Mouse (Mus musculus) gastrocnemius, adult 2 months (tissue): ENCODE measurements around the gene Olfr1496. TPM values are rescaled to one million over a fixed set of nuclear protein-coding genes. Genes with fewer than 3 reads are reported as not detected.
"Not testable (repeated sequence)": the region's sequence is repeated elsewhere in the genome, so short reads cannot be mapped to it uniquely, and the experiment has no call there.

ENCODE experiments used
- DNase-seq: peaks from one replicate; pipeline ENCODE4 v3.0.0; 2022
- H3K27ac ChIP-seq: fragments of 200-600 bp; 2 replicates; pipeline ENCODE4 v1.8.1; 2022; ENCODE audit warnings: mild to moderate bottlenecking
- H3K4me3 ChIP-seq: fragments of 200-600 bp; 2 replicates; pipeline ENCODE4 v1.8.1; 2022; ENCODE audit warnings: mild to moderate bottlenecking, moderate library complexity
- CTCF ChIP-seq: fragments of 200-600 bp; IDR thresholded peaks from 2 replicates; pipeline ENCODE4 v1.8.1; 2022; ENCODE audit warnings: antibody characterized with exemption, mild to moderate bottlenecking, moderate library complexity
- intact Hi-C: fragments of 180-260 bp; cut with DNase I; formaldehyde crosslinking; loops from one replicate; pipeline ENCODE4 v1.15.1; 2025
- long read RNA-seq, 2 experiments: library from polyadenylated mRNA; stranded (forward); transcript quantifications; one replicate each; pipeline ENCODE4 v2.0.0; 2021
- total RNA-seq, 2 experiments: library from RNA; stranded (reverse); gene quantifications; 2 replicates each; pipeline ENCODE4 v1.2.3; 2021

The Olfr1496 gene
- total RNA-seq: not detected
- long read RNA-seq, experiment 1: 0 reads
- long read RNA-seq, experiment 2: 0 reads

DNA sequence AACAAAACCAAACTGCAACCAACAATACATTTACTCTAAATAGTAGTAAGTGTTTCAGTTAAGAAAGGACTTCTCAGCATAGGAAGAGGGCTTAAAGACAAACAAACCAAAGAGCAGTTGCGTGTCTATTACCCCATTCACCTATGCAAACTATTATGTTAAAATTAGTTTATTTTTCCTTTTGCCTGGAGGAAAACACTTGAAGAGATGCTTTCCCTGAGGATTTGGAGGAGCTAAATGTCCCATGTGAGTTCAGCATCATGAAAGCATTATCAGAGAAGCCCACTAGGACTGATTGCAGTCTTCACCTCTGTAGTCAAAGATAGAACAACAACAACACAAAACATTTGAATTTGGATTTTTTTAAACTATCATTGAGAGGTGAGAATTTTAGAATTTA lies at the start of gene Olfr1496:
TSS of gene Olfr1496 (plus strand) at position 301 of the 400 bp plus-strand sequence.
- no peak for TF ChIP-seq CTCF
- intact Hi-C loops: no loop called here
- Histone ChIP-seq H3K4me3 (no peak within 1 kb of the TSS), H3K27ac (no peak within 1 kb of the TSS)
- DNase-seq: no peak

DNA sequence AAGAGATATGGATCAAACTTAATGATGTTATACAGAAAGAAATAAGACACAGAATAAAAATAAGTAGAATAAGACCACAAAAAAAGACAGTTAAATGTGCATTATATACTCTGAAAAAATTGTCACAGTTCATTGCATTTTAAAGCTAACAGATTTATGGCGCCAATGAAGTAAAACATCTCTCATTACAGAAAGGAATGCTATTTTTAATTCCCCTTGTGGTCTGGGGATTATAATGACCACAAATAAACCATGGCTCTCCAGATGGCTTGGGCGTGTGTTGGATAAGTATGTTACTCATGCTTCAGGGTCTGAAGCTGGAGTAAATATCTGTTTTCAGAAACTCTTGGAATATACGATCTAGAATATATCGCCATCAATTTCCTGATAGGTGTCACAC lies 38.2 kb upstream of the Olfr1496 start, which contains the start of gene Olfr1494:
TSS of gene Olfr1494 (plus strand) at position 301 of the 400 bp plus-strand sequence.
- Histone ChIP-seq H3K27ac (no peak within 1 kb of the TSS), H3K4me3 (no peak within 1 kb of the TSS)
- intact Hi-C loops: no loop called here
- DNase-seq: no peak
- TF ChIP-seq CTCF: no peak

DNA sequence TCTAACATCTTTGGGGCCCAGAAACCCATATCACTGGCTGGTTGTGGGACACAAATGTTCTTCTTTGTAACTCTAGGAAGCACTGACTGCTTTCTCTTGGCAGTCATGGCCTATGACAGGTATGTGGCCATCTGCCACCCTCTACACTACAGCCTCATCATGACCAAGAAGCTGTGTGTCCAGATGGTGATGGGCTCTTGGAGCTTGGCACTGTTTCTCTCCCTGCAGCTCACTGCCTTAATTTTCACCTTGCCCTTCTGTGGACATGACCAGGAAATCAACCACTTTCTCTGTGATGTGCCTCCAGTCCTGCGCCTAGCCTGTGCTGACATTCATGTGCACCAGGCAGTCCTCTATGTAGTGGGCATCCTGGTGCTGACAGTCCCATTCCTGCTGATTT lies 28.3 kb upstream of the Olfr1496 start:
- no peak for TF ChIP-seq CTCF
- H3K4me3 ChIP-seq: no peak overlapping the region
- intact Hi-C loops: no loop called here
- no peak for DNase-seq
- no peak overlapping the region for H3K27ac ChIP-seq

DNA sequence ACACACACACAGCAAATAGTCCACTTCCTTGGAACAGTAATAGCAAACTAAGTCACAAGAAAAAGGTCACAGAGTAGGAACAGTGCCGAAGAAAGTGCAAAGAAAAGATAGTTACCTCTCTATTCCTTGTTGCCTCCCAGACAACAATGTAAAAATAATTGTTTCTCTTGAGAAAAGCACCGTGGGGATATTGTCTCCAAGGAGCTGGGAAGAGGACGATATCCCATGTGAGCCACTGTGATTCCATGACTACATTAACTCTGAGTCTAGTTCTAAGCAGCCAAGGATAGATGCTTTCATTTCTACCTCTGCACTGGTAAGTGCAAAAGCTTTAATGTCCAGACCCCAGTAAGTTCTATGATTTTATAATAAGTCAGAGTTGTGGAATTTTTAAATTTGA lies 13.4 kb upstream of the Olfr1496 start, which contains the start of gene Olfr1495:
TSS of gene Olfr1495 (plus strand) at position 301 of the 400 bp plus-strand sequence.
- Histone ChIP-seq H3K4me3 (no peak within 1 kb of the TSS), H3K27ac (no peak within 1 kb of the TSS)
- intact Hi-C loops: no loop called here
- no peak for TF ChIP-seq CTCF
- DNase-seq: no peak

DNA sequence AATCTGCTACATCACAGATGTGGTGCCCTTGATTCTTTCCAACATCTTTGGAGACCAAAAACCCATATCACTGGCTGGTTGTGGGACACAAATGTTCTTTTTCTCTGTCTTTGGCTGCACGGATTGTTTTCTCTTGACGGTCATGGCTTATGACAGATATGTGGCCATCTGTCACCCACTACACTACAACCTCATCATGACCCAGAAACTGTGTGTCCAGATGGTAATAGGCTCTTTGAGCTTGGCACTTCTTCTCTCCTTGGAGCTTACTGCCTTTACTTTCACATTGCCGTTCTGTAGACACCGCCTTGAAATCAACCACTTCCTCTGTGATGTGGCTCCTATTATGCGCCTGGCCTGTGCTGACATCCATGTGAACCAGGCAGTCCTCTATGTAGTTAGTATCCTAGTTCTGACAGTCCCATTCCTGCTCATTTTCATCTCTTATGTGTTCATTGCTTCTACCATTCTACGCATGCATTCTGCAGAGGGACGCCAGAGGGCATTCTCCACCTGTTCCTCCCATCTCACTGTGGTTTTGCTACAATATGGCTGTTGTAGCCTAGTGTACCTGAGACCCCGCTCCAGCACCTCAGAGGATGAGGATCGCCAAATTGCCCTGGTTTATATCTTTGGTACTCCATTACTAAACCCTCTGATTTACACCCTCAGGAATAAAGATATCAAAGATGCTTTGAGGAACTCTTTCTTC lies 9.0 kb upstream of the Olfr1496 start:
- DNase-seq: no peak
- intact Hi-C loops: no loop called here
- TF ChIP-seq CTCF: no peak
- H3K27ac ChIP-seq: no peak overlapping the region
- no peak overlapping the region for H3K4me3 ChIP-seq

DNA sequence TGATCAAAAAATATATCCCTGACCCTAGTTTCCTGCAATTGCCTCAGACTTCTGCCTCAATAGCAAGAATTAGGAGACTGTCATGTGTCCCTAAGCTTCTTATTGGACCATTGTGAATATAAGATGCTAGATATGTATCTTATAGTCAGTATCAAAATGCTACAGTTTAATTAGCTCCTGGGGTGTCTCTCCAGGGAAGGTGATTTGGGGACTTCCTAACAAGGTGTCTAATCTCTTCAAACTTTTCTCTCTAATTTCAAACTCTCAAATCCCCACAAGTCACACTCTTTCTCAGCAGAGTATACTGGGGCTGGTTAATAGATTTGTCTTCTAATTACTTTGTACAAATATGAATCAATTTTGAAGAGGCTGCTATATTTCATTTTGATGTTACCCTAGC lies 20.4 kb downstream of the Olfr1496 start, which contains the start of gene Olfr1497:
TSS of gene Olfr1497 (minus strand) at position 101 of the 400 bp plus-strand sequence.
- Histone ChIP-seq H3K27ac (no peak within 1 kb of the TSS), H3K4me3 (no peak within 1 kb of the TSS)
- no peak for DNase-seq
- intact Hi-C loops: no loop called here
- no peak for TF ChIP-seq CTCF

DNA sequence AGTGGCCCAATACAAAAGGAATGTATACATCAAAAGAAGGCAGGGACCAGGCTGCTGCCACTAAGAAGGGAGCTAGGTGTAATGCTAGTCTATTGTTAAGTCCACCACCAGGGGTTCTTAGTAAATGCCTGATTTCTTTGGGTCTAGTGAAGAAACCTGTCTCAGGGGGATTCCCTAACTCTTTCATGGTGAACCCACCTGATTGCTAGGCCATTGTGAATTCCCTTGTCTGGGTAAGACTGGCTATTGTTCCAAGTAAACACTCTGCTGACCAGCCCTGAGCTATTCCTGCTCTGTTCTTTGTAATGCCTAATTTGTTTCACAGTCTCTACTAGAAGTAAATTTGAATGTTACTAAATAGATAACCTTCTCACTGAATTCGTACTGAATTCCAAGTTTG lies 27.8 kb downstream of the Olfr1496 start:
- H3K4me3 ChIP-seq, DNase-seq, intact Hi-C loops, H3K27ac ChIP-seq: not testable (repeated sequence)

DNA sequence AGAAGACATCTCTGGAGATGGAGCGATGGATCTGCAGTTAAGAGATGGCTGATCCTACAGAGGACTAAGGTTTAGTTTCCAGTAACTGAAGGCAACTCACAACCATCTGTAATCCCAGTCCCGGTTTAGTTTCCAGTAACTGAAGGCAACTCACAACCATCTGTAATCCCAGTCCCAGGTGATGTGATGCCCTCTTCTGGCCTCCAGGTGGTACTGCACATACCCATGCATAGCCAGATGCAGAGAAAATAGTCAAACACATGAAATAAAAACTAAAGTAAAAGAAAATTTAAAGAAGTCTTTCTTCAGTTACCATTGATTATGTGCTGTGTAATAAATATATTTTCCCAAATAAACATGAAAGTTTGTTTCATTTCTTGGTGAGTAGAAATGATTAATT lies 35.1 kb downstream of the Olfr1496 start:
- no peak overlapping the region for H3K4me3 ChIP-seq
- intact Hi-C loops: no loop called here
- DNase-seq: no peak
- peak; percentile 31 for TF ChIP-seq CTCF
- no peak overlapping the region for H3K27ac ChIP-seq

DNA sequence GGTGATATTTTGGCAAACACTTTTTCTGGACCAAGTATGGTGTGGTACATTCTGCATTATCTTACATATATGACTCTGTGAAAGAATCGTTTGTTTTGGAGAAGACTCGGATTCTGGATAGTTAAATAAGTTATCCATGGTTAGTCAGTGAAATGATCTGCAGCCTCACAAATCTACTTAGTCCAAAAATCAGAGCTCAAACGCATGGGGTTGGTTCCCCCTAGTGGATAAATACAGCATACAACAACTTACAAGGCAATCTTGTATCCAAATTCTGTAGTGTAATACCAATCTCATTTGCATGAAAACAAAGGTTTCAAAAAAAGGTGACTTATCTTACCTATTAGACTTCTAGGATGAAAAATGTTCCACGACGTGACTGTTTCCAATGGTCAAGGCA lies 41.1 kb downstream of the Olfr1496 start:
- Histone ChIP-seq H3K4me3 (no peak overlapping the region), H3K27ac (no peak overlapping the region)
- intact Hi-C loops: no loop called here
- DNase-seq: no peak
- no peak for TF ChIP-seq CTCF

DNA sequence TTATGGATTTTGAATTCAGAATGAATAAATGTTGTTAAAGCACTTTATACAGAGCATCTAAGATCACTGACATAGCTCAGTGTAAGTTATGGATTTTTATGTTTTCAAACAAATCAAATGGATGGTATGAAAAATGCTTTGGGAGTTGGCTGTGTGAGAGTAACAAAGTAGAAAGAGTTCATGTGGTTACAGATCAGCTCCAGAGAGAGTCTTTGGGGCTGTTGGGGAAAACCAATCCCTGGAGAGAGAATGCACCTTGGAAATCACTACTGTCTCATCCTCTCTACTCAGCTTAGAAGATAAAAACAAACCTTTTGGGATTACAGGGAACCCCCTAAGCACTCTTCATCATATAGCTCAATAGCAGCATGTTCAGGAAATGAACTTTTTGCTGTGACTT lies 41.7 kb downstream of the Olfr1496 start, which contains the start of gene Olfr1499:
TSS of gene Olfr1499 (minus strand) at position 101 of the 400 bp plus-strand sequence.
- no peak for DNase-seq
- no peak within 1 kb of the TSS for H3K4me3 ChIP-seq
- TF ChIP-seq CTCF: no peak
- intact Hi-C loops: no loop called here
- no peak within 1 kb of the TSS for H3K27ac ChIP-seq

DNA sequence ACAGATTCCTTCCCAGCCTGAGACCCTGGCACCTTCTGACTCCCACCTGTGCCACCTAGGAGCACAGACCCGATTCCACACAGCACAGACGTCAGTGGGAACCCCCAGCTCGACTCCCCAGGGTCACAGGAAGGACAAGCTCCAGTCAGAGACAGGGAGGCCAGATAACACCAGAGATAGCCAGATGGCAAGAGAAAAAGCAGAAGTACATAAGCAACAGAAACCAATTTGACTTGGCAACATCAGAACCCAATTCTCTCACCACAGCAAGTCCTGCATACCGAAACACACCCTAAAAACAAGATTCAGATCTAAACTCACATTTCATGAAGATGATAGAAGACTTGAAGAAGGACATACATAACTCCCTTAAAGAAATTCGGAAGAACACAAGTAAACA lies 43.2 kb downstream of the Olfr1496 start:
- intact Hi-C loops: no loop called here
- no peak for TF ChIP-seq CTCF
- DNase-seq: no peak
- Histone ChIP-seq H3K27ac (no peak overlapping the region), H3K4me3 (no peak overlapping the region)

DNA sequence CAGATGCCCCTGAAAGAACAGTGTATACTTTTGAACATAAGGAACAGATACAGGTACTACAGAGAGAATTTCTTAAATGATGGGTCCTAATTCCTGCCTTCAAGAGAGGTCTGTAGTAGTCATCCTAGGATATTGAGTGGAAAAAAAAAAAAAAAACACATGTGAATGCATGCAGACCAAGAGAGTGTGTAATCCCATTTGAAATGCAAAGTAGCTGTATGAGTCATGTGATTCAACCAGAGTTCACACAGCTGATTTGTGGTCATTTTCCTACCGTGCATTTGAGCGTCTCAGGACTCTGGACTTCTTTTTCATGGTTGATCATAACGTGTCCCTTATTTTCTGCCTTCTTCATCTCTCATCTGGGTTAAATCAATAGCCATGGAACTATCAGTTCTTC lies 50.8 kb downstream of the Olfr1496 start:
- no peak for DNase-seq
- Histone ChIP-seq H3K27ac (no peak overlapping the region), H3K4me3 (no peak overlapping the region)
- intact Hi-C loops: no loop called here
- no peak for TF ChIP-seq CTCF

DNA sequence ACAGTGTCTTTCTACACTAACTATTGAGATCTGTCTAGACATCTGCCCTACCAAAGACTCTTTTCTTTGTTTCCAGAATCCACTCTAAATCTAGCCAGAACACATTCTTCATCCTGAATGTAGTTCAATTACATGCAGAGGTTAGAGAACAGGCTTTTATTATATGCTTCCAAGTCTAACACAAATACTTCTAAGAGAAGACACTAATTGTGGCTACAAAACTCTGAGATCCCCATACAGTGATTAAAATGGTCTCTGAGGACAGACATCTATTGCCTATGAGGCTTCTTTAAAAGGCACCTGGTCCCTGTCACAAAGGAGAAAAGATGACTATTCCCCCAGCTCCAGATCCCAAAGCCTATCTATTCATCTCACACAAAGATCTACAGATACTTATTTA lies 52.7 kb downstream of the Olfr1496 start, which contains the start of gene Olfr1500:
TSS of gene Olfr1500 (minus strand) at position 101 of the 400 bp plus-strand sequence.
- intact Hi-C loops: no loop called here
- Histone ChIP-seq H3K27ac (no peak within 1 kb of the TSS), H3K4me3 (no peak within 1 kb of the TSS)
- no peak for DNase-seq
- no peak for TF ChIP-seq CTCF

Other genes starting within 250 kb of the Olfr1496 start
- not detected for gene Olfr1480, start 250.0 kb upstream of the Olfr1496 start, total RNA-seq
- not detected for gene Olfr1484, start 194.4 kb upstream of the Olfr1496 start, total RNA-seq
- gene Olfr1487, start 160.5 kb upstream of the Olfr1496 start, total RNA-seq: not detected
- gene Olfr1489, start 146.3 kb upstream of the Olfr1496 start, total RNA-seq: not detected
- not detected for gene Olfr1490, start 126.8 kb upstream of the Olfr1496 start, total RNA-seq
- gene Olfr1491, start 80.6 kb upstream of the Olfr1496 start, total RNA-seq: not detected
- gene Olfr1493-ps1, start 54.6 kb upstream of the Olfr1496 start, total RNA-seq: not detected
- not detected for gene Olfr1494, start 38.1 kb upstream of the Olfr1496 start, total RNA-seq
- not detected for gene Olfr1495, start 13.3 kb upstream of the Olfr1496 start, total RNA-seq
- not detected for gene Olfr1497, start 20.3 kb downstream of the Olfr1496 start, total RNA-seq
- gene Olfr1499, start 41.6 kb downstream of the Olfr1496 start, total RNA-seq: not detected
- not detected for gene Olfr1500, start 52.6 kb downstream of the Olfr1496 start, total RNA-seq
- gene Olfr1501, start 72.8 kb downstream of the Olfr1496 start, total RNA-seq: not detected
- gene Olfr1502, start 83.9 kb downstream of the Olfr1496 start, total RNA-seq: not detected
- not detected for gene Olfr1504, start 120.0 kb downstream of the Olfr1496 start, total RNA-seq
- gene Olfr1505, start 135.7 kb downstream of the Olfr1496 start, total RNA-seq: not detected